Mouse (Mus musculus) stomach, embryonic 16.5 days (tissue): ENCODE data around the gene Crispld2. TPM values are rescaled to one million over a fixed set of nuclear protein-coding genes. Genes with fewer than 3 reads are reported as not detected.

Experiments
- ATAC-seq: fragments of 200-750 bp; cut with Nextera tagmentation; 2 replicates; pipeline ENCODE4 v1.8.0; 2017; ENCODE audit warnings: moderate number of reproducible peaks, moderate TSS enrichment; ENCODE audit not compliant: insufficient read depth, low FRiP score
- H3K27ac ChIP-seq: fragments of 300-500 bp; sonication (generic); 2 replicates; pipeline ENCODE4 v1.5.1; 2014; ENCODE audit warnings: low read length
- H3K27me3 ChIP-seq: fragments of 300-500 bp; sonication (generic); 2 replicates; pipeline ENCODE4 v1.6.1; 2014; ENCODE audit warnings: low read length, control low read depth, mixed read lengths; ENCODE audit not compliant: control insufficient read depth, insufficient read depth
- H3K36me3 ChIP-seq: fragments of 300-500 bp; sonication (generic); 2 replicates; pipeline ENCODE4 v1.6.1; 2014; ENCODE audit warnings: low read length; ENCODE audit not compliant: control insufficient read depth, insufficient read depth
- H3K4me1 ChIP-seq: fragments of 300-500 bp; sonication (generic); 2 replicates; pipeline ENCODE4 v1.6.1; 2014; ENCODE audit warnings: low read length, control low read depth, mixed read lengths; ENCODE audit not compliant: control insufficient read depth, insufficient read depth
- H3K4me2 ChIP-seq: fragments of 300-500 bp; sonication (generic); 2 replicates; pipeline ENCODE4 v1.6.1; 2014; ENCODE audit warnings: low read depth, low read length, mixed read lengths
- H3K4me3 ChIP-seq: fragments of 300-500 bp; sonication (generic); replicated peaks from 2 replicates; pipeline ENCODE4 v1.5.1; 2014; ENCODE audit warnings: mild to moderate bottlenecking, low read length
- H3K9ac ChIP-seq: fragments of 300-500 bp; sonication (generic); 2 replicates; pipeline ENCODE4 v1.6.1; 2014; ENCODE audit warnings: low read length
- H3K9me3 ChIP-seq: fragments of 300-500 bp; sonication (generic); replicated peaks from 2 replicates; pipeline ENCODE4 v1.6.1; 2016; ENCODE audit warnings: low read length, control low read depth; ENCODE audit not compliant: control insufficient read depth
- WGBS: fragments of 180-500 bp; shearing (Covaris S2); extraction: QIAGEN DNeasy Blood & Tissue Kit; methylation state at CpG from one replicate; pipeline ENCODE4 v1.1.7; 2014; 5-methylcytosine and 5-hydroxymethylcytosine counted together
- polyA plus RNA-seq: library from polyadenylated mRNA; unstranded; fragments of >200 nt; fragmentation: Nextera tagmentation; extraction: Ambion mirVana; gene quantifications from 2 replicates; pipeline ENCODE4 v1.2.1, GENCODE M21; 2015

Gene Crispld2
- polyA plus RNA-seq, 1 experiment from 2014 or later = 38.1 TPM

DNA sequence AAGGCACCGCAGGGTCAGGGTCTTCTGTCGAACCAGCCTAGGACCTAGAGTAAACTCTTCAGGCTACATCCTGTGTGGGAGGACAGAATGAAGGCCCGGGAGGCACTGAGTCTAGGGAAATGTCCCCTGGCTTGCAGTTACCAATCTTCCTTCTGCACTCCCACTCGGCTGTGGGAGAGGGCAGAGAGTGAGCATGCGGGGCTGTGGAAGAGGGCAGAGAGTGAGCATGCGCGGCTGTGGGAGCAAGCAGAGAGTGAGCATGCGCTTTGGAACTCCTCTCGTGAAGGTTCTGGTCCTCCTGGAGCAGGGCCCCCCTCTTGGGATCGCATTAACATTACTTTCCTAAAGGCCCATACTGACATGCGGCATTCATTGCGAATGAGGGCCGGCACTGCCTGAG, 25.1 kb downstream of the Crispld2 start:
- Histone ChIP-seq H3K36me3 (no peaks in the 10 kb centered on the region), H3K27me3 (no peaks in the 10 kb centered on the region), H3K9me3 (no peaks in the 10 kb centered on the region), H3K4me1 (peaks cover 9% of the 10 kb centered on the region; the same call in 1 of the 2 replicates), H3K4me2 (no peak overlapping the region), H3K27ac (no peak overlapping the region), H3K4me3 (no peak overlapping the region), H3K9ac (no peak overlapping the region)
- 84% methylated on average over 13 of the region's 13 CpGs for WGBS
- no peak for ATAC-seq

DNA sequence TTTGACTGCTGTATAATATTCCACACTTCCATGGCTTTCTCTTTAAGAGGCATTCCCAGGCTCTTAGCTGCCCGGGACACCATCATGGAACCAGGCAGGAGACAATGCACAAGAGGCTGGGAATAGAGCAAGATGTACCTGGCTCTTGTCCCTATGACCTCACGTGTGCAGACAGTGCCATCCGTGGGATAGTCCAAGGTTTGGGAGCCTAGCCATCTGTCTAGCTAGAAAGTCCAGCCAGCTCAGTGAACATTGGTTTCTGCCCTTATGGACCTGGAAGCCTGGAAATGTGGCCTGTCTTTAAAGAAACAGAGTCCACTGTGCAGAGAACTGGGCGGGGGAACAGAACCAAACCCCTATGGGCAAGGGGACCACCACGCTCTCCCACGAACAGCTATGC, 25.5 kb downstream of the Crispld2 start:
- Histone ChIP-seq H3K4me2 (no peak overlapping the region), H3K4me3 (no peak overlapping the region), H3K27ac (no peak overlapping the region), H3K9ac (no peak overlapping the region), H3K36me3 (no peaks in the 10 kb centered on the region), H3K27me3 (no peaks in the 10 kb centered on the region), H3K9me3 (no peaks in the 10 kb centered on the region), H3K4me1 (peaks cover 9% of the 10 kb centered on the region; the same call in 1 of the 2 replicates)
- WGBS = 93% methylated on average over 6 of the region's 6 CpGs
- ATAC-seq = no peak

DNA sequence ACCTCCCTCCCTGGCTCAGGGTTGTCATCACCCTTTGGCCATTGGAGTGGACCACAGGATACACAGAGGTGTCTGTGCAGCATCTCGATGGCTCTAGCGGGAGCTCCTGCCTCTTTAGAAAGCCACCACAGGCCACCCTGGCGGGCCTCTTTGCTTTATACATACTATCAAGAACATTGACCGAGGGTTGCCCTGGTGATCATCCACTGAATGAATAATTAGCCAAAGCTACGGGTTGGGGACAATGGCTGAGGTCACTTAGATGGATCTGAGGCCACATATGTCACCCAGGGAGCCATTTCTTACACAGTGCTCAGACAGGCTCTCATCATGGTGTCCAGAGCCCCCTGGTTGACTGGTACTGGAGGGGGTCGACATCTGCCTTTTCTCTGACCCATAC, 26.1 kb downstream of the Crispld2 start:
- no peak for ATAC-seq
- no peaks in the 10 kb centered on the region for H3K9me3 ChIP-seq
- WGBS = 70% methylated on average over 6 of the region's 6 CpGs

DNA sequence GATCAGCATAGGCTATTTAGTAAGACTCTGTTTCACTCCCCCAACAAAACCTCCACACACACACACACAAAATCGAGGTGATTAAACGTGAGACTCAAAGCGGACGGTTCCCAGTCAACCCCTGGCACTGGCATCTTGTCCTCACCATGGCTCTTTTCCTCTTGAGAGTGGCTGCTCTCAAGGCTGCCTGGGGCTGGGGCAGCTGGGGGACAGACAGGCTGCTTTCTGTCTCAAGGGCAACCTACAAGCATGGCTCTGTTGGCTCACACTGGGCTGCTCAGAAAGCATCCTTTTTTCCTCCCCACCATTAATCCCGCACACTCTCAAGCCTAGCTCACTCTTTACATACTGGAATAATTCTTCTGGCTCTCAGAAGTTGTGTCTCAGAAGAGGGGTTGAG, 27.1 kb downstream of the Crispld2 start:
- no peaks in the 10 kb centered on the region for H3K9me3 ChIP-seq
- no peak overlapping the region for H3K4me2 ChIP-seq
- H3K36me3 ChIP-seq = no peaks in the 10 kb centered on the region
- H3K4me3 ChIP-seq = no peak overlapping the region
- H3K4me1 ChIP-seq = peaks cover 5% of the 10 kb centered on the region; the same call in 1 of the 2 replicates
- WGBS = 82% methylated on average over 5 of the region's 5 CpGs
- ATAC-seq = no peak
- no peak overlapping the region for H3K9ac ChIP-seq
- no peaks in the 10 kb centered on the region for H3K27me3 ChIP-seq
- no peak overlapping the region for H3K27ac ChIP-seq

More for the DNA sequence above, 26.1 kb downstream of the Crispld2 start:
- Histone ChIP-seq H3K4me1 (peaks cover 9% of the 10 kb centered on the region; the same call in 1 of the 2 replicates), H3K4me3 (no peak overlapping the region), H3K27ac (no peak overlapping the region), H3K9ac (no peak overlapping the region), H3K4me2 (no peak overlapping the region), H3K27me3 (no peaks in the 10 kb centered on the region), H3K36me3 (no peaks in the 10 kb centered on the region)

DNA sequence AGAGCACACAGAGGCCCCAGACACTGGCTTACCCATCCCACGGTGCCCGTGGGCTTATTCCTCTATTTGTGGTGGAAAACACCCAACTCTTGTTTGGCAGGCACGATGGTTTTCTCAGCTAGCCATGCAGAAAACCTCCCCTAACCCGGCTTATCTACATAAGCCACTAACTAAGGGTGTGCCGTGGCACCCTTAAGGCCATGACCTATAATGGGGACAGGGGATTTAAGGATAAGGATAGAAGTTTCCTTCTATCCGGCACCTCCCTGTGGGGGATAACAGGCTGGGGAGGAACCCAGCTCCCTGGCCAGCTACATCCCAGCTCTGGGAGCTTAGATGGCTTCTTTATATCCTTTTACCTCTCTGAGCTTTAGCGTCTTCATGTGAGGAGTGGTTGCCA, 28.1 kb downstream of the Crispld2 start:
- no peaks in the 10 kb centered on the region for H3K36me3 ChIP-seq
- no peak overlapping the region for H3K9ac ChIP-seq
- WGBS = 65% methylated on average over 7 of the region's 7 CpGs
- H3K9me3 ChIP-seq = no peaks in the 10 kb centered on the region
- ATAC-seq = no peak
- H3K27ac ChIP-seq = no peak overlapping the region
- no peaks in the 10 kb centered on the region for H3K27me3 ChIP-seq
- no peak overlapping the region for H3K4me3 ChIP-seq
- H3K4me2 ChIP-seq = no peak overlapping the region
- H3K4me1 ChIP-seq = no peaks in the 10 kb centered on the region

DNA sequence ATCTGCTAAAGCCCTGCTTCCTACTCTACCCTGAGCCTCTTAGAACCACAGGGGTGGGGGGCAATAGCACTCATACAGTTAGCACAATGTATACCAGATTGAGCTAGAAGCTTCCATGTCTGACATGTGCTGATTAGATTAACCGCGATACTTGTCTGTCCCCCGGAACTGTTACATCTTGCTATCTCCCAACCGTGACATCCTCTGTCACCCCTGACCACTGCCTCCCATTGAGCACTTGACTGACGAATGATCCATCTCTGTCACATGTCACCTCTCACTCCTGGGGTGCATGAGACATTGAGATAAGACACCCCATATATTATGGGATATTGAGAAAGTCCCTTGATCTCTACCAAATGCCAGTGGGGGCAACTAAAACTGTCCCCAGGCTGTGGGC, 34.0 kb downstream of the Crispld2 start:
- ATAC-seq = no peak
- Histone ChIP-seq H3K4me2 (no peak overlapping the region), H3K27me3 (no peaks in the 10 kb centered on the region), H3K27ac (no peak overlapping the region), H3K4me1 (no peaks in the 10 kb centered on the region; the same call in 1 of the 2 replicates), H3K4me3 (no peak overlapping the region), H3K9me3 (no peaks in the 10 kb centered on the region), H3K36me3 (no peaks in the 10 kb centered on the region), H3K9ac (no peak overlapping the region)
- 80% methylated on average over 5 of the region's 5 CpGs for WGBS

DNA sequence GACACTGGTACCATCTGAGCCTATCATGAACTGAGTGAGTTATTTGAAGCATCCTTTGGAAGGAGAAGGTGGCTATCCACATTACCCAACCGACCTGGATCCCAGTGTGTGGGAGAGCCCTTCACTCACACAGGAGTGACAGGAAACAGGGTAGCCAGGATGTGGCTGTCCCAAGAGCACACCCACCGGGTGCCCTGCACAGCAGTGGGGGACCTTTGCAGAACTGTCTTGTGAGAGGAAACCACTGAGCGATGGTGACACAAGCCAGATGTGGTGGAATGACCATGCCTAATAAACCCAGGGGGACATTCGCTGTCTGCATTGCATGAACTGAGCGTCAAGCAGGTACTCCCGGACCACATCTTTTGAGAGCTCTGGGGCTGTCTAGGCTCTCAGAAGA, 34.8 kb downstream of the Crispld2 start:
- no peaks in the 10 kb centered on the region for H3K9me3 ChIP-seq
- H3K9ac ChIP-seq = no peak overlapping the region
- no peak overlapping the region for H3K4me2 ChIP-seq
- no peak overlapping the region for H3K27ac ChIP-seq
- no peak for ATAC-seq
- WGBS = 82% methylated on average over 6 of the region's 6 CpGs
- H3K4me1 ChIP-seq = no peaks in the 10 kb centered on the region; the same call in 1 of the 2 replicates
- H3K27me3 ChIP-seq = no peaks in the 10 kb centered on the region
- no peak overlapping the region for H3K4me3 ChIP-seq
- no peaks in the 10 kb centered on the region for H3K36me3 ChIP-seq

DNA sequence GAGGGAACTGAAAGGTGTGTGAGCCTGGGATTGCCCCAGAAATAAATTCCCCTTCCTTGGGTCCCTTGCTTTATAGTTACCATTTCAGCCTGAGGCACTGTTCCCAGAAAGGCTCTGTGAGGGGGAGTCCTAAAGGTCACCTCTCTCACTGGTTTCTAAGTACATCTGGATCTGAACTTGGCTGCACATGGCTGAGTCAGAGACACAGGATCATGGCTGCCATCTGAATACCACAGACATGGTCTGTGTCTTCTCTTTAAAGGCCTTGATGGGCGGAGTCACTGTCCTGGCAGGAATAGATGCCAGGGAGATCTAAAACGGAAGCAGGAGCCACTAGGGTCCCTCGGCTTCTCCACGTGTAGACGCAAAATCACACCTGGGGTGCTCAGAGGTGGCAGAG, 38.2 kb downstream of the Crispld2 start:
- H3K4me3 ChIP-seq = no peak overlapping the region
- 70% methylated on average over 5 of the region's 5 CpGs for WGBS
- H3K9me3 ChIP-seq = no peaks in the 10 kb centered on the region
- no peak overlapping the region for H3K27ac ChIP-seq
- H3K27me3 ChIP-seq = no peaks in the 10 kb centered on the region
- no peaks in the 10 kb centered on the region for H3K36me3 ChIP-seq
- peaks cover 5% of the 10 kb centered on the region; the same call in 1 of the 2 replicates for H3K4me1 ChIP-seq
- H3K4me2 ChIP-seq = no peak overlapping the region
- no peak for ATAC-seq
- H3K9ac ChIP-seq = no peak overlapping the region

DNA sequence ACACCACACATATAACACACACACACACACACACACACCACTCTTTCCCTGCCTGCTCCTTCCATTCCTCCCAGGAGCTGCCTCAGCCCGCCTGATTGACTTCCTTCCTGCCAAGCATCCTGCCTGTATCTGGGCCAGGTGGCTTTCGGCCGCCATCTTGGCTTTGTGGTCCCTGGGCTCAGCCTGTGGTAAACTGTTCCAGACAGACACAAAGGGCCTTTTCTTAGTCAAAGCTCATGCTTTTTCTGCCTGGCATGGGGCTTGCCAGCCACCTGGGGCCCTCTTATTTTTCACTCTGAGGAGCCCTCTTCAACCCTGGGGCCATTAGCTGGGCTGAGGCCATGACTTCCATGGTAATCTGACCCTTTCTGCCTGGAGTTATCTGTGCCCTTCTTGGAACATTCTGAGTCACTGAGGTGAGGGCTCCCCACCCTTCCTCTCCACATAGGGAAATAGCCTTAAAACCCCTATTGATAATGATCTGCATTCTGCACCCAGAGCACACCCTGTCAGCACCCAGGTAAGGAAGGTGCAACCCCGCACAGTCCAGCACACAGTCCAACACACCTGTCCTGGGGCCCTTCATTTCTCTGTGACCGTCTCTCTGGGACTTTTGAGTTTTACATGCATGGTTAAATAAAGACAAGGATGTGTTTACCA, 40.4 kb downstream of the Crispld2 start:
- no peaks in the 10 kb centered on the region for H3K36me3 ChIP-seq
- H3K9ac ChIP-seq = no peak overlapping the region
- WGBS = 86% methylated on average over 5 of the region's 5 CpGs
- no peak for ATAC-seq
- no peak overlapping the region for H3K4me2 ChIP-seq
- H3K9me3 ChIP-seq = no peaks in the 10 kb centered on the region
- no peaks in the 10 kb centered on the region for H3K27me3 ChIP-seq
- no peak overlapping the region for H3K4me3 ChIP-seq
- H3K27ac ChIP-seq = no peak overlapping the region
- peaks cover 12% of the 10 kb centered on the region; the same call in 1 of the 2 replicates for H3K4me1 ChIP-seq
